ENCODE assay signal across 8 mouse cellular contexts in genomic region chr7:80402651-80403321, GRCm38 (mm10). TPM values are rescaled to one million over a fixed set of nuclear protein-coding genes. Genes with fewer than 3 reads are reported as not detected.
DNase-seq lines count a peak whose midpoint lies in the region; ATAC-seq and TF ChIP-seq lines count a peak whose summit lies in the region.

No protein-coding gene starts in this region.

- no peaks in the 10 kb centered on the region for H3K9me3 ChIP-seq in hindbrain, postnatal 0 days (ENCODE audit: low read length)
- H3K9me3 ChIP-seq in liver, embryonic 13.5 days (replicated peaks), result no peaks in the 10 kb centered on the region
- no peaks in the 10 kb centered on the region for H3K9me3 ChIP-seq in stomach, embryonic 15.5 days

- peak; percentile 38 to 60 for DNase-seq in left cerebral cortex, adult 18-20 months (ENCODE audit: low spot score in 2 of 2)
- no peak for DNase-seq in left cerebral cortex, adult 11 months (ENCODE audit: low spot score)
- DNase-seq in cerebellum, adult 9-10 months, result peak; percentile 63
- peak; percentile 90 for DNase-seq in gastrocnemius, adult 2 months
- peak; percentile 83 for DNase-seq in hindbrain, postnatal 0 days (ENCODE audit: low spot score)
- no peak for DNase-seq in liver, embryonic 13.5 days
- peak; percentile 37 to 46 for DNase-seq in natural killer cell, adult 2 months (ENCODE audit: low spot score in 2 of 2)

- H3K9ac ChIP-seq in hindbrain, postnatal 0 days (replicated peaks; ENCODE audit: low read length), result peak overlapping the region; percentile 94
- H3K9ac ChIP-seq in liver, embryonic 13.5 days, result peak overlapping the region; percentile 85
- H3K9ac ChIP-seq in stomach, embryonic 15.5 days, result peak overlapping the region; percentile 89

- TF ChIP-seq CTCF in gastrocnemius, adult 2 months (IDR thresholded peaks at IDR 0.05), result no peak
- TF ChIP-seq CTCF in hindbrain, postnatal 0 days (IDR thresholded peaks at IDR 0.05; ENCODE audit: low read depth), result no peak

- H3K27ac ChIP-seq in gastrocnemius, adult 2 months, result peak overlapping the region; percentile 97
- peak overlapping the region; percentile 93 for H3K27ac ChIP-seq in hindbrain, postnatal 0 days
- peak overlapping the region; percentile 75 for H3K27ac ChIP-seq in liver, embryonic 13.5 days
- H3K27ac ChIP-seq in stomach, embryonic 15.5 days, result peak overlapping the region; percentile 87

- H3K27me3 ChIP-seq in hindbrain, postnatal 0 days (ENCODE audit: insufficient read depth, low read length), result no peaks in the 10 kb centered on the region
- peaks cover 74% of the 10 kb centered on the region for H3K27me3 ChIP-seq in liver, embryonic 13.5 days
- H3K27me3 ChIP-seq in stomach, embryonic 15.5 days (replicated peaks), result no peaks in the 10 kb centered on the region

- no peaks in the 10 kb centered on the region; the same call in 1 of the 2 replicates for H3K36me3 ChIP-seq in hindbrain, postnatal 0 days (ENCODE audit: insufficient read depth, low read length)
- peaks cover 2% of the 10 kb centered on the region; the same call in 1 of the 2 replicates for H3K36me3 ChIP-seq in liver, embryonic 13.5 days
- peaks cover 3% of the 10 kb centered on the region; the same call in 1 of the 2 replicates for H3K36me3 ChIP-seq in stomach, embryonic 15.5 days

- peaks cover 18% of the 10 kb centered on the region for H3K4me1 ChIP-seq in hindbrain, postnatal 0 days (ENCODE audit: insufficient read depth, low read length)
- H3K4me1 ChIP-seq in liver, embryonic 13.5 days (replicated peaks), result peaks cover 47% of the 10 kb centered on the region
- peaks cover 25% of the 10 kb centered on the region for H3K4me1 ChIP-seq in stomach, embryonic 15.5 days

- peak; percentile 78 for ATAC-seq in hindbrain, postnatal 0 days
- ATAC-seq in liver, embryonic 13.5 days (ENCODE audit: low read depth), result peak; percentile 55
- ATAC-seq in stomach, embryonic 15.5 days (ENCODE audit: insufficient read depth, low FRiP score, low read depth), result peak; percentile 55; the same call in 1 of the 2 replicates

- 2% methylated on average over 38 of the region's 92 CpGs for WGBS in hindbrain, postnatal 0 days
- under 1% methylated on average over 39 of the region's 92 CpGs for WGBS in liver, embryonic 13.5 days (ENCODE audit: insufficient replicate concordance)
- WGBS in stomach, embryonic 15.5 days, result under 1% methylated on average over 36 of the region's 92 CpGs

- H3K4me2 ChIP-seq in hindbrain, postnatal 0 days (ENCODE audit: low read depth, low read length), result peak overlapping the region; percentile 87
- H3K4me2 ChIP-seq in liver, embryonic 13.5 days, result peak overlapping the region; percentile 90
- peak overlapping the region; percentile 94 for H3K4me2 ChIP-seq in stomach, embryonic 15.5 days

- intact Hi-C loops in gastrocnemius, adult 2 months (cut with DNase I), result loop anchor here (2.0 to 5.0 kb wide), 3 partner anchors 16 to 132 kb away; partner anchors contain the start of genes Blm and Fes

- peak overlapping the region; percentile 90 for H3K4me3 ChIP-seq in gastrocnemius, adult 2 months
- H3K4me3 ChIP-seq in hindbrain, postnatal 0 days (ENCODE audit: low read length), result peak overlapping the region; percentile 89
- peak overlapping the region; percentile 76 for H3K4me3 ChIP-seq in liver, embryonic 13.5 days (replicated peaks)
- H3K4me3 ChIP-seq in stomach, embryonic 15.5 days (replicated peaks), result peak overlapping the region; percentile 82

RNA-seq across cellular contexts. Expression of gene Furin, which starts 2.5 kb away (rescaled TPM):
- 10 to 100 TPM; 37.1 to 39.9 TPM for total RNA-seq in left cerebral cortex, adult 18-20 months (2021)
- total RNA-seq in gastrocnemius, adult 2 months (2021), result 10 to 100 TPM; 48.5 to 49.0 TPM
- total RNA-seq in hindbrain, postnatal 0 days (2014; rRNA removed), result 25.4 and 25.9 TPM in 2 replicates
- 6.6 and 6.8 TPM in 2 replicates for polyA plus RNA-seq in hindbrain, postnatal 0 days (2015; fragmentation: Nextera tagmentation; extraction: Ambion mirVana)
- polyA plus RNA-seq in liver, embryonic 13.5 days (2015; fragmentation: Nextera tagmentation; extraction: Ambion mirVana), result 3.8 and 4.1 TPM in 2 replicates
- 11.6 and 12.5 TPM in 2 replicates for polyA plus RNA-seq in stomach, embryonic 15.5 days (2015; fragmentation: Nextera tagmentation; extraction: Ambion mirVana)

RNA-seq across cellular contexts. Expression of gene Fes, which starts 15.0 kb away (rescaled TPM):
- 1 to 10 TPM; 4.5 to 5.8 TPM for total RNA-seq in left cerebral cortex, adult 18-20 months (2021)
- 1 to 10 TPM; 2.6 to 3.9 TPM for total RNA-seq in gastrocnemius, adult 2 months (2021)
- total RNA-seq in hindbrain, postnatal 0 days (2014; rRNA removed), result 10.3 and 16.1 TPM in 2 replicates
- 4.9 and 5.6 TPM in 2 replicates for polyA plus RNA-seq in hindbrain, postnatal 0 days (2015; fragmentation: Nextera tagmentation; extraction: Ambion mirVana)
- polyA plus RNA-seq in liver, embryonic 13.5 days (2015; fragmentation: Nextera tagmentation; extraction: Ambion mirVana), result 10.6 and 12.0 TPM in 2 replicates
- polyA plus RNA-seq in stomach, embryonic 15.5 days (2015; fragmentation: Nextera tagmentation; extraction: Ambion mirVana), result 12.5 and 13.5 TPM in 2 replicates

RNA-seq across cellular contexts. Expression of gene Man2a2, which starts 31.6 kb away (rescaled TPM):
- total RNA-seq in left cerebral cortex, adult 18-20 months (2021), result 100 to 1,000 TPM; 147 to 153 TPM
- total RNA-seq in gastrocnemius, adult 2 months (2021), result 100 to 1,000 TPM; 111 to 161 TPM
- total RNA-seq in hindbrain, postnatal 0 days (2014; rRNA removed), result 55.5 and 61.3 TPM in 2 replicates
- 14.2 and 15.7 TPM in 2 replicates for polyA plus RNA-seq in hindbrain, postnatal 0 days (2015; fragmentation: Nextera tagmentation; extraction: Ambion mirVana)
- polyA plus RNA-seq in liver, embryonic 13.5 days (2015; fragmentation: Nextera tagmentation; extraction: Ambion mirVana), result 2.2 and 2.6 TPM in 2 replicates
- 16.3 and 16.4 TPM in 2 replicates for polyA plus RNA-seq in stomach, embryonic 15.5 days (2015; fragmentation: Nextera tagmentation; extraction: Ambion mirVana)

RNA-seq across cellular contexts. Expression of gene Hddc3, which starts 59.9 kb away (rescaled TPM):
- 10 to 100 TPM; 49.7 to 54.5 TPM for total RNA-seq in left cerebral cortex, adult 18-20 months (2021)
- 10 to 100 TPM; 23.6 to 26.1 TPM for total RNA-seq in gastrocnemius, adult 2 months (2021)
- 30.1 and 32.2 TPM in 2 replicates for total RNA-seq in hindbrain, postnatal 0 days (2014; rRNA removed)
- 13.9 and 15.5 TPM in 2 replicates for polyA plus RNA-seq in hindbrain, postnatal 0 days (2015; fragmentation: Nextera tagmentation; extraction: Ambion mirVana)
- 3.8 and 4.2 TPM in 2 replicates for polyA plus RNA-seq in liver, embryonic 13.5 days (2015; fragmentation: Nextera tagmentation; extraction: Ambion mirVana)
- polyA plus RNA-seq in stomach, embryonic 15.5 days (2015; fragmentation: Nextera tagmentation; extraction: Ambion mirVana), result 16.4 and 20.1 TPM in 2 replicates

Comparison
In these comparisons a context has a peak if more than half of its experiments do, and no peak if none do; other contexts are left out.
1. DNase-seq: peak in left cerebral cortex, adult 18-20 months (2 of 2), cerebellum, adult 9-10 months (single experiment), gastrocnemius, adult 2 months (single experiment), hindbrain, postnatal 0 days (single experiment) and natural killer cell, adult 2 months (2 of 2); none in left cerebral cortex, adult 11 months (single experiment) and liver, embryonic 13.5 days (single experiment).
2. Peak in every context shown above with its lines, with median percentiles within 50 percentile points of each other: H3K27ac ChIP-seq, H3K4me3 ChIP-seq, ATAC-seq, H3K4me2 ChIP-seq and H3K9ac ChIP-seq.